Mouse (Mus musculus) stomach, embryonic 16.5 days (tissue): Measurements from ENCODE around the gene Tmprss9. TPM values are rescaled to one million over a fixed set of nuclear protein-coding genes. Genes with fewer than 3 reads are reported as not detected.
A peak's percentile ranks its signal among the peaks of the same experiment; 100 is the strongest.

Experiments
- ATAC-seq: fragments of 200-750 bp; cut with Nextera tagmentation; 2 replicates; pipeline ENCODE4 v1.8.0; 2017; ENCODE audit warnings: moderate number of reproducible peaks, moderate TSS enrichment; ENCODE audit not compliant: insufficient read depth, low FRiP score
- H3K27ac ChIP-seq: fragments of 300-500 bp; sonication (generic); 2 replicates; pipeline ENCODE4 v1.5.1; 2014; ENCODE audit warnings: low read length
- H3K27me3 ChIP-seq: fragments of 300-500 bp; sonication (generic); 2 replicates; pipeline ENCODE4 v1.6.1; 2014; ENCODE audit warnings: low read length, control low read depth, mixed read lengths; ENCODE audit not compliant: control insufficient read depth, insufficient read depth
- H3K36me3 ChIP-seq: fragments of 300-500 bp; sonication (generic); 2 replicates; pipeline ENCODE4 v1.6.1; 2014; ENCODE audit warnings: low read length; ENCODE audit not compliant: control insufficient read depth, insufficient read depth
- H3K4me1 ChIP-seq: fragments of 300-500 bp; sonication (generic); 2 replicates; pipeline ENCODE4 v1.6.1; 2014; ENCODE audit warnings: low read length, control low read depth, mixed read lengths; ENCODE audit not compliant: control insufficient read depth, insufficient read depth
- H3K4me2 ChIP-seq: fragments of 300-500 bp; sonication (generic); 2 replicates; pipeline ENCODE4 v1.6.1; 2014; ENCODE audit warnings: low read depth, low read length, mixed read lengths
- H3K4me3 ChIP-seq: fragments of 300-500 bp; sonication (generic); replicated peaks from 2 replicates; pipeline ENCODE4 v1.5.1; 2014; ENCODE audit warnings: mild to moderate bottlenecking, low read length
- H3K9ac ChIP-seq: fragments of 300-500 bp; sonication (generic); 2 replicates; pipeline ENCODE4 v1.6.1; 2014; ENCODE audit warnings: low read length
- H3K9me3 ChIP-seq: fragments of 300-500 bp; sonication (generic); replicated peaks from 2 replicates; pipeline ENCODE4 v1.6.1; 2016; ENCODE audit warnings: low read length, control low read depth; ENCODE audit not compliant: control insufficient read depth
- WGBS: fragments of 180-500 bp; shearing (Covaris S2); extraction: QIAGEN DNeasy Blood & Tissue Kit; methylation state at CpG from one replicate; pipeline ENCODE4 v1.1.7; 2014; 5-methylcytosine and 5-hydroxymethylcytosine counted together
- polyA plus RNA-seq: library from polyadenylated mRNA; unstranded; fragments of >200 nt; fragmentation: Nextera tagmentation; extraction: Ambion mirVana; gene quantifications from 2 replicates; pipeline ENCODE4 v1.2.1, GENCODE M21; 2015

Gene Tmprss9
- polyA plus RNA-seq, 1 experiment from 2014 or later = not detected

GRCm38 (mm10) chr10:80940320-80940987 lies 68.8 kb downstream of the Tmprss9 start:
- WGBS = 23% methylated on average over 8 of the region's 8 CpGs
- Histone ChIP-seq H3K9ac (peak overlapping the region; percentile 65), H3K4me3 (peak overlapping the region; percentile 40)

GRCm38 (mm10) chr10:80940988-80941347 lies 69.3 kb downstream of the Tmprss9 start:
- H3K27me3 ChIP-seq = no peaks in the 10 kb centered on the region
- peak overlapping the region; percentile 71 for H3K4me2 ChIP-seq
- peak overlapping the region; percentile 91 for H3K27ac ChIP-seq
- H3K4me3 ChIP-seq = no peak overlapping the region
- no peaks in the 10 kb centered on the region for H3K9me3 ChIP-seq
- no peak for ATAC-seq
- H3K36me3 ChIP-seq = no peaks in the 10 kb centered on the region
- WGBS = 8% methylated on average over 2 of the region's 2 CpGs
- H3K4me1 ChIP-seq = peaks cover 54% of the 10 kb centered on the region
- peak overlapping the region; percentile 65 for H3K9ac ChIP-seq

More at GRCm38 (mm10) chr10:80940320-80940987, 68.8 kb downstream of the Tmprss9 start:
- Histone ChIP-seq H3K27me3 (no peaks in the 10 kb centered on the region), H3K27ac (peak overlapping the region; percentile 91), H3K4me1 (peaks cover 59% of the 10 kb centered on the region), H3K4me2 (peak overlapping the region; percentile 71), H3K36me3 (no peaks in the 10 kb centered on the region), H3K9me3 (no peaks in the 10 kb centered on the region)
- ATAC-seq = peak; percentile 48; the same call in 1 of the 2 replicates

- no peak for ATAC-seq
- Histone ChIP-seq H3K27me3 (no peaks in the 10 kb centered on the region), H3K36me3 (no peaks in the 10 kb centered on the region), H3K27ac (no peak overlapping the region), H3K9me3 (no peaks in the 10 kb centered on the region), H3K4me1 (peaks cover 50% of the 10 kb centered on the region), H3K4me3 (no peak overlapping the region), H3K9ac (no peak overlapping the region), H3K4me2 (no peak overlapping the region)
- WGBS = 61% methylated on average over 8 of the region's 8 CpGs
These were observed 71.3 kb downstream of the Tmprss9 start for GRCm38 (mm10) chr10:80942919-80943318.

- WGBS = 46% methylated on average over 9 of the region's 9 CpGs
- Histone ChIP-seq H3K4me1 (peaks cover 48% of the 10 kb centered on the region), H3K4me3 (no peak overlapping the region), H3K9ac (no peak overlapping the region), H3K36me3 (no peaks in the 10 kb centered on the region), H3K27ac (0 out of 2 replicates have a peak overlapping the region, but pooled peaks have one; percentile 11), H3K27me3 (no peaks in the 10 kb centered on the region), H3K4me2 (no peak overlapping the region), H3K9me3 (no peaks in the 10 kb centered on the region)
- ATAC-seq = no peak
These were observed 72.1 kb downstream of the Tmprss9 start for GRCm38 (mm10) chr10:80943701-80944100.

GRCm38 (mm10) chr10:80944231-80944630 lies 72.6 kb downstream of the Tmprss9 start:
- no peak overlapping the region for H3K9ac ChIP-seq
- ATAC-seq = no peak
- H3K27ac ChIP-seq = no peak overlapping the region
- WGBS = 72% methylated on average over 5 of the region's 5 CpGs
- no peaks in the 10 kb centered on the region for H3K27me3 ChIP-seq
- H3K4me3 ChIP-seq = no peak overlapping the region
- peaks cover 47% of the 10 kb centered on the region for H3K4me1 ChIP-seq
- H3K9me3 ChIP-seq = no peaks in the 10 kb centered on the region
- no peaks in the 10 kb centered on the region for H3K36me3 ChIP-seq
- no peak overlapping the region for H3K4me2 ChIP-seq

GRCm38 (mm10) chr10:80946684-80947437 lies 75.2 kb downstream of the Tmprss9 start:
- no peaks in the 10 kb centered on the region for H3K27me3 ChIP-seq
- 64% methylated on average over 14 of the region's 14 CpGs for WGBS
- ATAC-seq = 0 out of 2 replicates have a peak, but pooled peaks have one; percentile 19
- H3K4me1 ChIP-seq = peaks cover 26% of the 10 kb centered on the region
- no peak overlapping the region for H3K4me3 ChIP-seq
- no peak overlapping the region for H3K9ac ChIP-seq
- H3K36me3 ChIP-seq = no peaks in the 10 kb centered on the region
- no peaks in the 10 kb centered on the region for H3K9me3 ChIP-seq
- no peak overlapping the region for H3K4me2 ChIP-seq
- peak overlapping the region; percentile 80 for H3K27ac ChIP-seq

- H3K4me1 ChIP-seq = peaks cover 26% of the 10 kb centered on the region
- no peak for ATAC-seq
- peak overlapping the region; percentile 80 for H3K27ac ChIP-seq
- no peaks in the 10 kb centered on the region for H3K9me3 ChIP-seq
- 31% methylated on average over 2 of the region's 2 CpGs for WGBS
- no peaks in the 10 kb centered on the region for H3K27me3 ChIP-seq
- no peak overlapping the region for H3K4me2 ChIP-seq
- no peak overlapping the region for H3K4me3 ChIP-seq
- no peaks in the 10 kb centered on the region for H3K36me3 ChIP-seq
- H3K9ac ChIP-seq = no peak overlapping the region
These were observed 76.2 kb downstream of the Tmprss9 start for GRCm38 (mm10) chr10:80947802-80948201.

GRCm38 (mm10) chr10:80948570-80948969 lies 76.9 kb downstream of the Tmprss9 start:
- H3K4me1 ChIP-seq = peaks cover 25% of the 10 kb centered on the region
- ATAC-seq = peak; percentile 64; the same call in 1 of the 2 replicates
- H3K4me3 ChIP-seq = no peak overlapping the region
- 0 out of 2 replicates have a peak overlapping the region, but pooled peaks have one; percentile 18 for H3K9ac ChIP-seq
- 25% methylated on average over 6 of the region's 6 CpGs for WGBS
- H3K4me2 ChIP-seq = no peak overlapping the region
- no peaks in the 10 kb centered on the region for H3K27me3 ChIP-seq
- no peaks in the 10 kb centered on the region for H3K9me3 ChIP-seq
- H3K36me3 ChIP-seq = no peaks in the 10 kb centered on the region
- peak overlapping the region; percentile 80 for H3K27ac ChIP-seq

GRCm38 (mm10) chr10:80949081-80949480 lies 77.4 kb downstream of the Tmprss9 start:
- 0 out of 2 replicates have a peak overlapping the region, but pooled peaks have one; percentile 18 for H3K9ac ChIP-seq
- no peaks in the 10 kb centered on the region for H3K27me3 ChIP-seq
- no peak overlapping the region for H3K4me2 ChIP-seq
- no peak for ATAC-seq
- H3K4me3 ChIP-seq = no peak overlapping the region
- no peaks in the 10 kb centered on the region for H3K36me3 ChIP-seq
- H3K4me1 ChIP-seq = peaks cover 23% of the 10 kb centered on the region
- H3K9me3 ChIP-seq = no peaks in the 10 kb centered on the region
- H3K27ac ChIP-seq = peak overlapping the region; percentile 42; the same call in 1 of the 2 replicates
- WGBS = 74% methylated on average over 3 of the region's 3 CpGs
